Mouse (Mus musculus) small intestine, adult 2 months (tissue): ENCODE measurements around the gene Vmn2r46. TPM values are rescaled to one million over a fixed set of nuclear protein-coding genes. Genes with fewer than 3 reads are reported as not detected.
"Not testable (repeated sequence)": the region's sequence is repeated elsewhere in the genome, so short reads cannot be mapped to it uniquely, and the experiment has no call there.

Experiments
- H3K27ac ChIP-seq: fragments of 200-500 bp; 2 replicates; pipeline ENCODE4 v1.5.1; 2012; ENCODE audit warnings: low read depth, low read length, control low read depth, inconsistent platforms; ENCODE audit not compliant: insufficient read depth
- H3K27me3 ChIP-seq: fragments of 200-500 bp; 2 replicates; pipeline ENCODE4 v1.6.1; 2012; ENCODE audit warnings: mild to moderate bottlenecking, moderate library complexity, low read length, inconsistent platforms; ENCODE audit not compliant: control insufficient read depth, insufficient read depth
- H3K36me3 ChIP-seq: fragments of 200-500 bp; 2 replicates; pipeline ENCODE4 v1.6.1; 2012; ENCODE audit warnings: mild to moderate bottlenecking, low read length, control low read depth, inconsistent platforms; ENCODE audit not compliant: control insufficient read depth, insufficient read depth
- H3K4me1 ChIP-seq: fragments of 200-500 bp; 2 replicates; pipeline ENCODE4 v1.6.1; 2012; ENCODE audit warnings: low read length, inconsistent platforms, mixed read lengths; ENCODE audit not compliant: control insufficient read depth, insufficient read depth, insufficient read length
- H3K4me3 ChIP-seq: fragments of 200-500 bp; 2 replicates; pipeline ENCODE4 v1.5.1; 2012; ENCODE audit warnings: low read depth, mild to moderate bottlenecking, control low read depth, inconsistent platforms, low read length, moderate library complexity
- WGBS: fragments of 180-500 bp; shearing (Covaris S2); methylation state at CpG from one replicate; pipeline ENCODE4 v1.1.7; 2018; 5-methylcytosine and 5-hydroxymethylcytosine counted together
- polyA plus RNA-seq: library from polyadenylated mRNA; depleted of rRNA; stranded (reverse); fragments of >200 nt; gene quantifications from 2 replicates; pipeline ENCODE4 v1.2.3, GENCODE M21; 2012; rRNA removed

Vmn2r46 gene
- not detected in 2 replicates for polyA plus RNA-seq

- not testable (repeated sequence) for H3K27ac ChIP-seq, H3K4me3 ChIP-seq, H3K4me1 ChIP-seq, H3K36me3 ChIP-seq, H3K27me3 ChIP-seq
- no CpG with 5 or more reads among the region's 1 CpGs for WGBS
These were observed at the start of gene Vmn2r46 for GRCm38 (mm10) chr7:9770471-9770870. Vmn2r46 (minus strand) TSS chr7:9770571.

Other genes starting within 250 kb of the Vmn2r46 start
- not detected in 2 replicates for gene Vmn2r47, start 70.8 kb upstream of the Vmn2r46 start, polyA plus RNA-seq
- not detected in 2 replicates for gene Vmn2r48, start 183.0 kb upstream of the Vmn2r46 start, polyA plus RNA-seq
- gene Vmn2r49, start 221.7 kb upstream of the Vmn2r46 start, polyA plus RNA-seq: not detected in 2 replicates